Mouse (Mus musculus) heart, adult 8-10 months (tissue): ENCODE measurements around the gene Nr2c2ap. TPM values are rescaled to one million over a fixed set of nuclear protein-coding genes. Genes with fewer than 3 reads are reported as not detected.

Experiments used
- DNase-seq: peaks from one replicate; pipeline ENCODE4 v3.0.0; 2022; ENCODE audit warnings: low spot score
- total RNA-seq, 4 experiments: library from RNA; stranded (reverse); gene quantifications; 2 replicates each; pipeline ENCODE4 v1.2.4; 2022

Gene Nr2c2ap
- total RNA-seq, 4 experiments from 2014 or later = 7.5 to 8.9 (median 8.4) TPM

- no peak for DNase-seq
Observed at GRCm38 (mm10) chr8:70118726-70119700, 12.1 kb upstream of the Nr2c2ap start.

DNA sequence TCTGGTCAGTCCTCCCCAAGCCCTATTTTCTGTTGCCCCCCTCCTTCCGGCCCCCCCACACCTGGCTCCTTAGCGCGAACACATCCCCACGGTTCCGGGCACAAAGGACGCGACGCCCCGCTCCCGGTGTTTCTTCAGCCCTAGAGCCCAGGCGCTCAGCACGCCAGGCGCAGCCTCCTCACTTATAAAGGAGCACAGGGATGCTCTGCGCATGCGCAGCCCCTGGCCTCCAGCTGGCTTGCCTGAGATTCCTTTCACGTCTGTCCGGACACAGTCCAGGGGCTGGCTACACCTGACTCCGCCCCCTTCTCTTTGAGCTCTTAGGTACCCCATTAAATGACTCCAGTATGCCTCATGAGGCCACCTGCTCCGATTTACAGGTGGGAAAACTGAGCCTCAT, 10.5 kb upstream of the Nr2c2ap start, which contains the start of gene Ncan:
Ncan (minus strand) TSS at position 207 of the 400 bp plus-strand sequence.
- DNase-seq = no peak

DNA sequence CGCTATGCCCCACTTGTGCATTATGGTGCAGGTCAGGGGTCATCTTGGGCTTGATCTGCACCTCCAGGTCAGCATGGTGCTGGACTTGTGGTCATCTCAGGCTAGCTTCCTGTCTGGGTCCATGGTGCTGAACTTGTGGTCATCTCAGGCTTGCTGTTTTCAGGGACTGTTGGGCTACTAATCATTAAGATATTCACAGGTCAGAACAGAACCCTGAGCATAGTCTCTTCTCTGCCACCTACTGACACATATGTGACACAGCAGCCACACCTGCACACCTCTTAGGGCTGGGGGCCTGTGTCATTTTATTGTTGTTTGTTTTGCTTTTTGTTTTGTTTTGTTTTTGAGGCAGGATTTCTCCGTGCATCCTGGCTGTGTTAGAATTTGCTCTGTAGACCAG, 8.3 kb upstream of the Nr2c2ap start:
- DNase-seq = no peak

DNA sequence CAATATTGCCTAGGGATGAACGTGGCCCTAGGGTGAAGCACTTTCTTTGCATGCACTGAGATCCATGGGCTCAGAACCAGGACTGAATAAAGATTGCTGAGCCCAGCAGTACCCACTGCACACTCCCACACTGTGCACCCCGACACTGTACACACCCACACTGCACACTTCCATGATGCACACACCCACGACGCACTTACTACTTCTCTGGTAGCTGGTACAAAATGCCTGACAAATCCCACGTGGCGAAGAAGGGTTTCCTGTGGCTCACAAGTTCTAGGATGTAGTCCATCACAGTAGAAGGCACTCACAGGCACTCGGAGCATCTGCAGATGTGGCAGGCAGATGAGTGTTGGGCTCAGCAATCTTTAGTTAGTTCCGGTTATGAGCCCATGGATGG, 6.1 kb upstream of the Nr2c2ap start:
- no peak for DNase-seq

DNA sequence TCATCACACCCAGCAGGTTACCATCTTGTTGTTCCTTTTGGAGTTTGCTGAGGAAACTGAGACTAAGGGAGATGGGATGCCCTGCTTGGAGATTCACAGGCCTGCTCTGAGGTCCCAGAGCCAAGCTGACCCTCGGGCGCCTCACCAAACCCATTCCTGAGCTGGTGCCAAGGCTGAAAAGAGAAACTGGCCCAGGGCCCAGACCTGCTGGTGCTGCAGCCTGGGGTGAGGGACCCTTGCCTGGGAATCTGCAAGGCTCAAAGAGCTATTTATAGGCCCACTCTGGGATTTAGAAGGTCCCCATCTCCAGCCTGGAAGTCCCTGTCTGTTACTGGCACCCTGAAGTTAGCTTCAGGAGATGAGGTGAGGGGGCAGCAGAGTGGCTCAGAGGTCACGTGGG, 2.7 kb upstream of the Nr2c2ap start:
- DNase-seq = peak; percentile 75

DNA sequence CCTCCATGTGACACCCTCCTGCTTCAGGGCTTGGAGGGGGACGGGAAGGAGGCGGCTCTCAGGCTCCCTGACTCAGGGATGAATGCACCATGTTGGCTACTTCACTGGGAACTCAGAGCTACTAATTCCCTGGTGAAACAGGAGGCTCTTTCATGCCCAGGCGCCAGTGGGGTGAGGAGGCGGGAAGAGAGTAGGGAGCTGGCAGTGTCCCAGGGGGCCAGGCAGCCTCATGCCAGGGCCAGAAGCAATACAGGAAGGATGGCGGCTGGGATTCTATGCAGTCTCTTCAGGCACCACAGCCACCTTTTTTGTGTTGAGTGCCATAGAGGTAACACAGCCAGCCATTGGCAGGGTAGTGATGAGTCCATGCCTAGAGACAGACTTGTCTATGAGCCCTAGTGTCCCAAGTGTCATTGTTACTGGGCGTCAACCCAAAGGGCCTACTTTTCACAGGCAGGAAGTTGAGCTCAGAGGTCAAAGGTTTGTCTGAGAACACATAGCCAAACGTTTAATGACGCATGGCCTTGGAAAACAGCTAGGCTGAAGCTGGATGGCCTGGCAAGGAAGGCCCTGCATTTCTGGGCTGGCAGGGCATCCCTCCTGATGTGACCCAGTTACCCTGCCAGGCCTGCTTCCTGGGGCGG, 1.7 kb upstream of the Nr2c2ap start:
- DNase-seq = peak; percentile 51

- DNase-seq = no peak
Observed at GRCm38 (mm10) chr8:70130066-70130465, 1.1 kb upstream of the Nr2c2ap start.

- no peak for DNase-seq
Observed at GRCm38 (mm10) chr8:70134086-70134485, 3.0 kb downstream of the Nr2c2ap start.

- no peak for DNase-seq
Observed at GRCm38 (mm10) chr8:70134931-70135330, 3.8 kb downstream of the Nr2c2ap start.

DNA sequence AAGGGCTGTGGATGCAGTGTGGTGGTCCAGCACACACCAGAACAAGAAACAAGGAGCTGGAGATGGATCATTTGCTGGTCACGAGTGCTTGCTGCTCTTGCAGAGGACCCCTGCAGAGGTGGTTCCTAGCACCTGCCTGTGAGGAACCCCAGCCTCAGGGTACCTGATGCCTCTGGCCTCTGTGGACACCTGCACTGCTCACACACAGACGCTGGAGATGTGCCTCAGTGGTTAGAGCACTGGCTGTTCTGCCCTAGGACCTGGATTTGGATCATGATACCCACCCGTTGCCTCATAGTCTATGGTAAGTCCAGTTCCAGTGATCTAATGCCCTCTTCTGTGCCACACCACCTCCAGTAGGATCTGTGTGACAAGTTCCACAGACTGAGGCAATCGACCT, 5.5 kb downstream of the Nr2c2ap start:
- DNase-seq = no peak

GRCm38 (mm10) chr8:70137890-70138289, 6.8 kb downstream of the Nr2c2ap start:
- no peak for DNase-seq

- DNase-seq = peak; percentile 99
Observed at GRCm38 (mm10) chr8:70139026-70139857, 8.1 kb downstream of the Nr2c2ap start, which contains the start of the genes Rfxank, Borcs8 and Mef2b. TSS of gene Rfxank (minus strand) at chr8:70139154. TSS of gene Borcs8 (plus strand) at chr8:70139499. TSS of gene Mef2b (plus strand) at chr8:70139711.

DNA sequence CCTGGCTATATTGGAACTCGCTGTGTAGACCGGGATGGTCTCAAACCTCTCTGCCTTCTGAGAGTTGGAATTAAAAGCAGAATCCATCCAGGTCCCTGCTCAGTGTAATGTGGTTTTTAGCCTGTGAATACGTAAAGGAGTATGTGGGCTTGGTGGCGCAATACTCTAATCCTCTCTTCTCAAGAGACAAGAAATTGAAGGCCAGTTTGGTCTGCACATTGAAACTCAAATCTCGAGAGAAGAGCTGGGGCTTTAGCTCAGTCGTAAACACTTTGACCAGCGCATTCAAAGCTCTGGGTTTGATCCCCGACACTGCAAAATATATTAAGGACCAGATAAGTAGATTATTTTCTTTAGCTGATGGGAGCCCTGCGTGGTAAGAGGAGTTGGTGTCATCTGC, 8.8 kb downstream of the Nr2c2ap start:
- DNase-seq = no peak

GRCm38 (mm10) chr8:70147678-70148607, 16.8 kb downstream of the Nr2c2ap start:
- no peak for DNase-seq

DNA sequence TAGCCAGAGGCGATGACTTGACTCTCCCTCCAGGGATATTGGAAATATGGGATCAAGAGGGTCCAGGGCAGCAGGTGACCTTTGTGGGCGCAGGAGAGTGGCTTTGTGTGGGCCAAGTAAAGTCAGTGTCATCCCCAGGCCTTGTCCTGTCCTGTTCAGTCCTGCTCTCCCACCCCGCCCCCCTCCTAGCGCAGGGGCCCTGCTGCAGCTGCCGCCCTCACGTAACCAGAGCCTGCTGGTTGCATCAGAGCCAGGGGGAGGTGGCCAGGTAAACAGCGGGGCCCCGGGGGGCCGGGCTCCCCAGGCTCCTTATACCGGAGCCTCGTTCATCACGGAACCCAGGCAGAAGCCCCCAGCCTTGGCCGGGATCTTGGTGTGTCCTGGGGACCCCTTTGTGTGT, 19.0 kb downstream of the Nr2c2ap start:
- no peak for DNase-seq

GRCm38 (mm10) chr8:70152537-70153257, 21.6 kb downstream of the Nr2c2ap start:
- peak; percentile 41 for DNase-seq

DNA sequence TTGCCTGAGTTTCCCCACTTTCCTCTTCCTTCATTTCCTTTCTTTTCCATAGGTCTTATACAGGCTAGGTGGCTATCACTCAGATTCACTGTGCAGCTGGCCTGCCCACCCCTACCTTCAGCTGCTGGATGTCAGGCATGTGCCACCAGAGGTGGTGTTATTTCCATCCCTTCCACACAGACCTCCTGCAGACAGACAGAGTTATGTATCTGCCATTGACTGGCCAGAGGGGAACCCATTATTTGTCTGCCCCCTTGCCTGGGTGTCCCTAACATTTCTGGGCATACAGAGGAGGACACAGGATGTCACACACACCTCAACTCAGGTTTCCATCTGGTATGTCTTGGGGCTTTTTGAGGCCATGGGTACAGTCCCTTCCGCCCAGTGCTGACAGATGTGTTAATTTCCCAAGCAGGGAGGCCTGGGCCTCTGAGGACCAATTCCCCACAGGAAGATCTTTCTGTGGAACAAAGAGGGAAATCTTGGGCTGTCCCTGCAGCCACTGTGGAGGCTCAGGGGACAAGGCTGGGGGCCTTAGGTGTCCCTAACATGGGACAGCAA, 26.2 kb downstream of the Nr2c2ap start:
- DNase-seq = no peak

- peak; percentile 33 for DNase-seq
Observed at GRCm38 (mm10) chr8:70158069-70158853, 27.1 kb downstream of the Nr2c2ap start.

DNA sequence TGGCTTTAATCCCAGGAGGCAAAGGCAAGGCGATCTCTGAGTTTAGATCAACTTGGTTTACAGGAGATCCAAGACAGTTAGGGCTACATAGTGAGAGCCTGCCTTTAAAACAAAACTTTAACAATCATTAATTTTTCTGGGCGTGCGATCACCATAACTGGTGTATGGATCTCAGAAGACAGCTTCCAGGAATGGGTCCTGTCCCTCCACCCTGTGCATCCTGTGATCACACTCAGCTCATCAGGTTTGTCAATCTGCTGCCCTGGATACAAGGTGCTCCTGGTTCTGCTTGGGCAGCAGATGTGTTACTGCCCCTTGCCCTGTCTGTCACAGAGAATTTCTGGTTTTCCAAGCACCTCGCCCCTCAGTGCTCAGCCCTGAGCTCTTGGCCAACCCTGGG, 28.1 kb downstream of the Nr2c2ap start:
- DNase-seq = no peak
